Mouse (Mus musculus) CH12.LX (cell line): ENCODE results near the gene Gm7735.
"Not testable (repeated sequence)": the region's sequence is repeated elsewhere in the genome, so short reads cannot be mapped to it uniquely, and the experiment has no call there.

Experiments used
- CTCF ChIP-seq, 2 experiments: IDR thresholded peaks in 1 of 2; conservative IDR thresholded peaks in 1 of 2; 2 replicates each; pipeline ENCODE4 v1.5.1; 2011 to 2012; ENCODE audit warnings: low read depth in 2 of 2, low read length in 2 of 2, improper control_type of control experiment in 1 of 2, inconsistent platforms in 1 of 2, mild to moderate bottlenecking in 1 of 2, moderate library complexity in 1 of 2
- ELF1 ChIP-seq: IDR thresholded peaks from 2 replicates; pipeline ENCODE4 v1.6.1; 2014; ENCODE audit warnings: low read depth, mild to moderate bottlenecking, inconsistent platforms, low read length, improper control_type of control experiment
- EP300 ChIP-seq: IDR thresholded peaks from 2 replicates; pipeline ENCODE4 v1.6.1; 2011; ENCODE audit warnings: low read length, improper control_type of control experiment
- ETS1 ChIP-seq: conservative IDR thresholded peaks from 2 replicates; pipeline ENCODE4 v1.6.1; 2012; ENCODE audit warnings: low read depth, mild to moderate bottlenecking, inconsistent platforms, low read length, improper control_type of control experiment, moderate library complexity
- MAFK ChIP-seq: IDR thresholded peaks from 2 replicates; pipeline ENCODE4 v1.6.1; 2011; ENCODE audit warnings: low read length, improper control_type of control experiment; ENCODE audit not compliant: insufficient replicate concordance
- POLR2A ChIP-seq: IDR thresholded peaks from 2 replicates; pipeline ENCODE4 v1.6.1; 2011; ENCODE audit warnings: low read depth, mild to moderate bottlenecking, improper control_type of control experiment, low read length
- RCOR1 ChIP-seq: conservative IDR thresholded peaks from 2 replicates; pipeline ENCODE4 v1.6.1; 2012; ENCODE audit warnings: low read depth, mild to moderate bottlenecking, inconsistent platforms, low read length, improper control_type of control experiment
- UBTF ChIP-seq: IDR thresholded peaks from 2 replicates; pipeline ENCODE4 v1.6.1; 2012; ENCODE audit warnings: low read depth, mild to moderate bottlenecking, inconsistent platforms, low read length, improper control_type of control experiment, moderate library complexity
- ZKSCAN1 ChIP-seq: IDR thresholded peaks from 2 replicates; pipeline ENCODE4 v1.6.1; 2012; ENCODE audit warnings: low read depth, inconsistent platforms, low read length, improper control_type of control experiment, borderline replicate concordance

DNA sequence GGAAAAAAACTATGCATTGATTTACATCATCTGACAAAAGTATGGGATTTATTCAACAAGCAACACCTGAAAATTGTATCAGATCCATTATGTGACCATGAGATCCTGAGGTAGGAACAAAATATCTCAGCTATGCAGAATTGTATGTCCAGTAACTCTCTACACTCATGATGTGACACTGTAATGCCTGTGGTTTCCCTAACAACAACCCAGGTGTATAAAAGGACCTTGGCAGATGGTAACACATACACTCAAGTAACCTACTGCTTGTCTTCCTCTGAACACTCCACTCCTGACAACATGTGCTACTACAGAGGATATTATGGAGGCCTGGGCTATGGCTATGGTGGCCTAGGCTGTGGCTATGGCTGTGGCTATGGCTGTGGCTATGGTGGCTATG lies at the start of gene Gm7735:
- not testable (repeated sequence) for TF ChIP-seq ETS1; ZKSCAN1; POLR2A; UBTF; MAFK; CTCF (conservative IDR thresholded peaks at IDR 0.05 in 1 of 2, IDR thresholded peaks at IDR 0.05 in 1 of 2; ENCODE audit: low read depth in 2 of 2, low read length in 2 of 2); EP300; RCOR1; ELF1
